Mouse (Mus musculus): ENCODE results near the gene Gm9639. TPM values are rescaled to one million over a fixed set of nuclear protein-coding genes. Genes with fewer than 3 reads are reported as not detected.
"Not testable (repeated sequence)": the region's sequence is repeated elsewhere in the genome, so short reads cannot be mapped to it uniquely, and the experiment has no call there.

Gm9639 gene
- total and polyA plus RNA-seq, 2 experiments from 2014 or later = not detected

- H3K4me3 ChIP-seq (ENCODE audit: low read length); H3K27me3 ChIP-seq (ENCODE audit: insufficient read depth, low read length); H3K4me2 ChIP-seq (ENCODE audit: low read depth, low read length); H3K36me3 ChIP-seq (ENCODE audit: insufficient read depth, low read length); H3K9ac ChIP-seq (replicated peaks; ENCODE audit: low read length); DNase-seq (ENCODE audit: low spot score); H3K9me3 ChIP-seq (ENCODE audit: low read length); H3K27ac ChIP-seq; ATAC-seq; H3K4me1 ChIP-seq (ENCODE audit: insufficient read depth, low read length): not testable (repeated sequence)
- WGBS = 80% methylated on average over 1 of the region's 1 CpGs
These were observed 12.4 kb downstream of the Gm9639 start, which contains the start of gene Gm3250 for GRCm38 (mm10) chr10:77782442-77782841. Gene Gm3250, minus strand, starts transcription at chr10:77782542.

DNA sequence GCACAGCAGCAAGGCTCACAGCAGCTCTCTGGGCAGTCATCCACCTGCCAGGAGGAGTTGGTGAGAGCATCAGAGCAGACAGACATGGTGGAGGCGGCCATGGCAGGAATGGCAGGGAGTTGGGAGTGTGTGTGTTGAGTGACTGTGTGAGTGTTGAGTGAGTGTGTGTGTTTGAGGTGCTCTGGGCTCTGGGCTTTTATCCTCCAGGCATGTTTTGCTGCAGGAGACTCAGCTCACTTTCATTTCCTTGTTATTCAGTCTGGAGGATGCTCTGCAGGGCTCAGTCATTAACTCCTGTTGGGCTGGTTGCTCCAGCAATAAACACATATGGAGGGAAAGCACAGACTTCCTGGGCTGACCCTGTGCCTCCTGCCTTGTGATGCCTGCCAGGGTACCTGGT lies 18.0 kb downstream of the Gm9639 start, which contains the start of gene Gm7138:
Gm7138 (minus strand) TSS at position 101 of the 400 bp plus-strand sequence.
- no CpG with 5 or more reads among the region's 1 CpGs for WGBS
- ATAC-seq; H3K4me2 ChIP-seq (ENCODE audit: low read depth, low read length); H3K36me3 ChIP-seq (ENCODE audit: insufficient read depth, low read length); H3K4me3 ChIP-seq (ENCODE audit: low read length); H3K9me3 ChIP-seq (ENCODE audit: low read length); H3K4me1 ChIP-seq (ENCODE audit: insufficient read depth, low read length); H3K27me3 ChIP-seq (ENCODE audit: insufficient read depth, low read length); DNase-seq (ENCODE audit: low spot score); H3K9ac ChIP-seq (replicated peaks; ENCODE audit: low read length); H3K27ac ChIP-seq: not testable (repeated sequence)

DNA sequence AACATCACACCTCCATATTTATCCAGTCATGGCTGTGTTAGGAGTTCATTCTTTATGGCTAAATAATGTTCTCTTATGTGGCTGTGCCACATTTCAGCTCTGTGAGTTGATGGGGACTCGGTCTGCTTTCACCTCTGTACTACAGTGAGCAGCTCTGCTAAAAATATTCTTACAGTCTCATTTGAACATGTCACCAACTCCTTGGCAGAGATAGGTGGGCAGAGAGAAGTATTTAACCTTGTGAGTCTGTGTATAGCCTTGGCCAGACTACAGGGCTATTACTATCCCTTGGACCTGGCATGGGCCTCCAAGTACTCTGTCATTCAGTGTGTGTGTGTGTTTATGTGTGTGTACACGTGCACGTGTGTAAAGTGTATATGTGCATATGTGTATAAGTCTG lies 22.7 kb downstream of the Gm9639 start:
- not testable (repeated sequence) for H3K27ac ChIP-seq; H3K27me3 ChIP-seq (ENCODE audit: insufficient read depth, low read length); H3K36me3 ChIP-seq (ENCODE audit: insufficient read depth, low read length); H3K4me3 ChIP-seq (ENCODE audit: low read length); DNase-seq (ENCODE audit: low spot score); H3K4me1 ChIP-seq (ENCODE audit: insufficient read depth, low read length); ATAC-seq; H3K9me3 ChIP-seq (ENCODE audit: low read length); H3K4me2 ChIP-seq (ENCODE audit: low read depth, low read length); H3K9ac ChIP-seq (replicated peaks; ENCODE audit: low read length)
- 100% methylated on average over 2 of the region's 3 CpGs for WGBS

DNA sequence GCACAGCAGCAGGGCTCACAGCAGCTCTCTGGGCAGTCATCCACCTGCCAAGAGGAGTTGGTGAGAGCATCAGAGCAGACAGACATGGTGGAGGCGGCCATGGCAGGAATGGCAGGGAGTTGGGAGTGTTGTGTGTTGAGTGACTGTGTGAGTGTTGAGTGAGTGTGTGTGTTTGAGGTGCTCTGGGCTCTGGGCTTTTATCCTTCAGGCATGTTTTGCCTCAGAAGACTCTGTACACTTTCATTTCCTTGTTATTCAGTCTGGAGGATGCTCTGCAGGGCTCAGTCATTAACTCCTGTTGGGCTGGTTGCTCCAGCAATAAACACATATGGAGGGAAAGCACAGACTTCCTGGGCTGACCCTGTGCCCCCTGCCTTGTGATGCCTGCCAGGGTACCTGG lies 23.7 kb downstream of the Gm9639 start, which contains the start of gene Gm3238:
Gm3238 (minus strand) TSS at position 101 of the 400 bp plus-strand sequence.
- H3K4me1 ChIP-seq (ENCODE audit: insufficient read depth, low read length); H3K4me3 ChIP-seq (ENCODE audit: low read length); H3K9me3 ChIP-seq (ENCODE audit: low read length); H3K36me3 ChIP-seq (ENCODE audit: insufficient read depth, low read length); ATAC-seq; H3K9ac ChIP-seq (replicated peaks; ENCODE audit: low read length); DNase-seq (ENCODE audit: low spot score); H3K4me2 ChIP-seq (ENCODE audit: low read depth, low read length); H3K27ac ChIP-seq; H3K27me3 ChIP-seq (ENCODE audit: insufficient read depth, low read length): not testable (repeated sequence)
- WGBS = no CpG with 5 or more reads among the region's 1 CpGs

DNA sequence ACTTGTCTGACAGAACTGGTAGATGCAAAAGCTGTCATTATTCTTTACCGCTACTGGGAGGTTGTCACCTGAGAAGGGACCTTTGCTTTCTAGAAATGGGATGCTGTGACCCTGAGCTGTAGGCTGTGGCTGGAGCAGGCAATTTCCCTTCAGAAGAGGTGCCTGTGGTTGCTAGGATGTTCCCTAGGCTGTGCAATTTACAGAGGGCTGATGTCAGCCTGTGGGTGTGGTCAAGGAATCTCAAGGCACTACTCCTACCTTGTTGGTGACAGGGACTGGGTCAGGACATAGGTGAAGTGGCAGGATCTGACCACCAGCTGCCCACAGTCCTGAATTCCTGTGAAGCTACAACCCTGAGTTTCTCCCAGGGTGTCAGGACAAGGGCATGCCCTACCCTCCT lies 25.1 kb downstream of the Gm9639 start:
- Histone ChIP-seq H3K27ac (no peak overlapping the region), H3K9ac (replicated peaks; ENCODE audit: low read length) (no peak overlapping the region), H3K36me3 (ENCODE audit: insufficient read depth, low read length) (no peaks in the 10 kb centered on the region), H3K4me1 (ENCODE audit: insufficient read depth, low read length) (no peaks in the 10 kb centered on the region), H3K4me3 (ENCODE audit: low read length) (no peak overlapping the region), H3K27me3 (ENCODE audit: insufficient read depth, low read length) (no peaks in the 10 kb centered on the region), H3K4me2 (ENCODE audit: low read depth, low read length) (no peak overlapping the region), H3K9me3 (ENCODE audit: low read length) (no peaks in the 10 kb centered on the region)
- WGBS = 85% methylated on average over 1 of the region's 1 CpGs
- DNase-seq (ENCODE audit: low spot score) (no peak), ATAC-seq (no peak)
- TF ChIP-seq CTCF (IDR thresholded peaks at IDR 0.05; ENCODE audit: low read depth) = no peak

- WGBS = no CpG with 5 or more reads among the region's 1 CpGs
- not testable (repeated sequence) for DNase-seq (ENCODE audit: low spot score); ATAC-seq; H3K36me3 ChIP-seq (ENCODE audit: insufficient read depth, low read length); H3K4me1 ChIP-seq (ENCODE audit: insufficient read depth, low read length); H3K9ac ChIP-seq (replicated peaks; ENCODE audit: low read length); H3K4me3 ChIP-seq (ENCODE audit: low read length); H3K27me3 ChIP-seq (ENCODE audit: insufficient read depth, low read length); H3K27ac ChIP-seq; H3K4me2 ChIP-seq (ENCODE audit: low read depth, low read length); H3K9me3 ChIP-seq (ENCODE audit: low read length)
These were observed 35.3 kb downstream of the Gm9639 start, which contains the start of gene Gm3233 for GRCm38 (mm10) chr10:77759582-77759981. Gene Gm3233, minus strand, starts transcription at chr10:77759682.

DNA sequence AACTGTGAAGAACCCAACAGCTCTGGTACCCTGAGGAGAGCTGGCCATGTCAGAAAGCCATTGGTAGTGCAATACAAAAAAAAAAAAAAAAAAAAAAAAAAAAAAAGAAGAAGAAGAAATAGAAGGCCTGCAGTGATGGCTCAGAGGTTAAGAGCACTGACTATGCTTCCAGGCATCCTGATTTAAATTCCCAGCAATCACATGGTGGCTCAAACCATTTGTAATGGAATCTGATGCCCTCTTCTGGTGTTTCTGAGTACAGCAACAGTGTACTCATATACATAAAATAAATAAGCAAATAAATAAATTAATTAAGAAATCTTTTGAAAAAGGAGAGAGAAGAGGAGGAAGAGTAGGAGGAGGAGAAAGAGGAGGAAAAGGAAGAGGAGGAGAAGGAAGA lies 41.4 kb downstream of the Gm9639 start:
- H3K4me2 ChIP-seq (ENCODE audit: low read depth, low read length) = no peak overlapping the region
- H3K9me3 ChIP-seq (ENCODE audit: low read length) = no peaks in the 10 kb centered on the region
- no peak overlapping the region for H3K4me3 ChIP-seq (ENCODE audit: low read length)
- no peaks in the 10 kb centered on the region for H3K4me1 ChIP-seq (ENCODE audit: insufficient read depth, low read length)
- H3K27ac ChIP-seq = no peak overlapping the region
- H3K36me3 ChIP-seq (ENCODE audit: insufficient read depth, low read length) = no peaks in the 10 kb centered on the region
- DNase-seq (ENCODE audit: low spot score) = no peak
- H3K27me3 ChIP-seq (ENCODE audit: insufficient read depth, low read length) = no peaks in the 10 kb centered on the region
- ATAC-seq = no peak
- no peak for TF ChIP-seq CTCF (IDR thresholded peaks at IDR 0.05; ENCODE audit: low read depth)
- H3K9ac ChIP-seq (replicated peaks; ENCODE audit: low read length) = no peak overlapping the region

DNA sequence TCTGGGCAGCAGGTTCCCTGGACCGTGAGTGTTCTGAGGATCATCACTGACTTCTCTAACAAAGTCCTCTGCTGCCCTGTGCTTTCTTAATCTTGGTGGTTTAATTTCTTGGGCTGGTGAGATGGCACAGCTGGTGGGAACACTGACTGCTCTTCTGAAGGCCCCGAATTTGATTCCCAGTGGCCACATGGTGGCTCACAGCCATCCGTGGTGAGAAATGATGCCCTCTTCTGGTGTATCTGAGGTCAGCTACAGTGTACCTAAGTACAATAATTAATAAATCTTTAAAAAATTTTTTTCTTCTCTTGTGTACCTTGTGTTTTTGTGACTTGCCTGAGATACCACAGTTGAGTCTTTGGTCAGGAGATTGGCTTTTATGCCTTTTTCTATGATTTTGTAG lies 42.6 kb downstream of the Gm9639 start:
- not testable (repeated sequence) for H3K4me1 ChIP-seq (ENCODE audit: insufficient read depth, low read length); H3K4me2 ChIP-seq (ENCODE audit: low read depth, low read length); H3K4me3 ChIP-seq (ENCODE audit: low read length); H3K36me3 ChIP-seq (ENCODE audit: insufficient read depth, low read length); DNase-seq (ENCODE audit: low spot score); ATAC-seq; H3K9ac ChIP-seq (replicated peaks; ENCODE audit: low read length); H3K27me3 ChIP-seq (ENCODE audit: insufficient read depth, low read length); H3K27ac ChIP-seq; H3K9me3 ChIP-seq (ENCODE audit: low read length)
- 60% methylated on average over 3 of the region's 3 CpGs for WGBS

DNA sequence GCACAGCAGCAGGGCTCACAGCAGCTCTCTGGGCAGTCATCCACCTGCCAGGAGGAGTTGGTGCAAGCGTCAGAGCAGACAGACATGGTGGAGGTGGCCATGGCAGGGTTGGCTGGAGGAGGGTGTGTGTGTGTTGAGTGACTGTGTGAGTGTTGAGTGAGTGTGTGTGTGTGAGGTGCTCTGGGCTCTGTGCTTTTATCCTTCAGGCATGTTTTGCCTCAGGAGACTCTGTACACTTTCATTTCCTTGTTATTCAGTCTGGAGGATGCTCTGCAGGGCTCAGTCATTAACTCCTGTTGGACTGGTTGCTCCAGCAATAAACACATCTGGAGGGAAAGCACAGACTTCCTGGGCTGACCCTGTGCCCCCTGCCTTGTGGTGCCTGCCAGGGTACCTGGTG lies 43.6 kb downstream of the Gm9639 start, which contains the start of gene Gm9736:
Gm9736 (minus strand) TSS at position 101 of the 400 bp plus-strand sequence.
- not testable (repeated sequence) for H3K9me3 ChIP-seq (ENCODE audit: low read length); H3K4me1 ChIP-seq (ENCODE audit: insufficient read depth, low read length)

GRCm38 (mm10) chr10:77750686-77751085 lies 44.2 kb downstream of the Gm9639 start:
- not testable (repeated sequence) for DNase-seq (ENCODE audit: low spot score); H3K4me2 ChIP-seq (ENCODE audit: low read depth, low read length); H3K4me3 ChIP-seq (ENCODE audit: low read length); ATAC-seq; H3K27me3 ChIP-seq (ENCODE audit: insufficient read depth, low read length); H3K4me1 ChIP-seq (ENCODE audit: insufficient read depth, low read length); H3K27ac ChIP-seq; H3K9me3 ChIP-seq (ENCODE audit: low read length); H3K36me3 ChIP-seq (ENCODE audit: insufficient read depth, low read length); H3K9ac ChIP-seq (replicated peaks; ENCODE audit: low read length)
- WGBS = 35% methylated on average over 1 of the region's 1 CpGs

More for the DNA sequence above, 43.6 kb downstream of the Gm9639 start, which contains the start of gene Gm9736:
- H3K4me3 ChIP-seq (ENCODE audit: low read length); H3K4me2 ChIP-seq (ENCODE audit: low read depth, low read length); H3K27ac ChIP-seq; H3K36me3 ChIP-seq (ENCODE audit: insufficient read depth, low read length); H3K9ac ChIP-seq (replicated peaks; ENCODE audit: low read length); H3K27me3 ChIP-seq (ENCODE audit: insufficient read depth, low read length); ATAC-seq; DNase-seq (ENCODE audit: low spot score): not testable (repeated sequence)
- 75% methylated on average over 1 of the region's 1 CpGs for WGBS

Data from hindbrain, postnatal 0 days (tissue).